Mouse (Mus musculus) liver, adult 2 months (tissue): ENCODE data around the gene Tmem30a. TPM values are rescaled to one million over a fixed set of nuclear protein-coding genes. Genes with fewer than 3 reads are reported as not detected.
A peak's percentile ranks its signal among the peaks of the same experiment; 100 is the strongest.

Experiments used
- DNase-seq: peaks from one replicate; pipeline ENCODE4 v3.0.0-alpha.2; 2011; ENCODE audit warnings: low read depth, low spot score; ENCODE audit errors: extremely low read depth
- H3K27ac ChIP-seq: fragments of 200-500 bp; replicated peaks from 2 replicates; pipeline ENCODE4 v1.5.1; 2012; ENCODE audit warnings: low read depth, mild to moderate bottlenecking, control low read depth, inconsistent platforms, low read length; ENCODE audit not compliant: insufficient read depth
- H3K27me3 ChIP-seq: fragments of 200-500 bp; 2 replicates; pipeline ENCODE4 v1.6.1; 2012; ENCODE audit warnings: mild to moderate bottlenecking, moderate library complexity, low read length, inconsistent platforms; ENCODE audit not compliant: control insufficient read depth, insufficient read depth
- H3K36me3 ChIP-seq: fragments of 200-500 bp; 2 replicates; pipeline ENCODE4 v1.6.1; 2012; ENCODE audit warnings: low read length, inconsistent platforms; ENCODE audit not compliant: control insufficient read depth, insufficient read depth
- H3K4me1 ChIP-seq: fragments of 200-500 bp; 2 replicates; pipeline ENCODE4 v1.6.1; 2011; ENCODE audit warnings: low read length; ENCODE audit not compliant: control insufficient read depth, insufficient read depth
- H3K4me3 ChIP-seq: fragments of 200-500 bp; 2 replicates; pipeline ENCODE4 v1.5.1; 2011; ENCODE audit warnings: low read depth, mild to moderate bottlenecking, control low read depth, low read length, moderate library complexity; ENCODE audit not compliant: insufficient read depth
- H3K79me2 ChIP-seq: fragments of 200-500 bp; 2 replicates; pipeline ENCODE4 v1.6.1; 2012; ENCODE audit warnings: inconsistent platforms, mild to moderate bottlenecking, low read length, moderate library complexity; ENCODE audit not compliant: control insufficient read depth, insufficient read depth
- H3K9ac ChIP-seq: fragments of 200-500 bp; 2 replicates; pipeline ENCODE4 v1.6.1; 2012; ENCODE audit warnings: low read depth, mild to moderate bottlenecking, control low read depth, inconsistent platforms, low read length
- CTCF ChIP-seq: fragments of 200-500 bp; IDR thresholded peaks from 2 replicates; pipeline ENCODE4 v1.5.1; 2011; ENCODE audit warnings: low read depth, low read length, control low read depth
- POLR2A ChIP-seq: fragments of 200-500 bp; IDR thresholded peaks from 2 replicates; pipeline ENCODE4 v1.6.1; 2011; ENCODE audit warnings: low read length, control low read depth; ENCODE audit not compliant: insufficient read depth; ENCODE audit errors: extremely low read depth
- WGBS: fragments of 180-500 bp; shearing (Covaris S2); methylation state at CpG from one replicate; pipeline ENCODE4 v1.1.7; 2018; 5-methylcytosine and 5-hydroxymethylcytosine counted together
- polyA plus RNA-seq: library from polyadenylated mRNA; depleted of rRNA; stranded (reverse); fragments of >200 nt; gene quantifications from 2 replicates; pipeline ENCODE4 v1.2.3, GENCODE M21; 2012
- total RNA-seq: library from RNA; depleted of rRNA; stranded (reverse); fragments of >200 nt; gene quantifications from 2 replicates; pipeline ENCODE4 v1.2.3, GENCODE M21; 2014

Gene Tmem30a
- total and polyA plus RNA-seq, 2 experiments: 54.0 to 156 TPM

DNA sequence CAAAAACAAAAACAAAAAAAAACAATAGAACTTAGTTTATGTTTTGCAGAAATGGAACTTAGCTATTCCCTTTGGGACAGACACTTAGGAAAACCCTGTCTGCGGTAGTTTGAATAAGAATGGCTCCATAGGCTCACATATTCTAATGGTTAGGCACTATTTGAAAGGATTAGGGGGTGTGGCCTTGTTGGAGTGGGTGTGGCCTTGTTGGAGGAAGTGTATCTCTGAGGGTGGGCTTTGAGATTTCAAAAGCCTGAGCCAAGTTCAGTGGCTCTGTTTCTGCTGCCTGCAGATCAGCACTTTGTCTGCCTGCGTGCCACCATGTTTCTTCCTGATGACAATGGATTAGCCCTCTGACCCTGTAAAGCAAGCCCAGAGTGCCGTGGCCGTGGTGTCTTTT is 48.3 kb downstream of the Tmem30a start:
- H3K4me1 ChIP-seq: no peaks in the 10 kb centered on the region
- no peak for TF ChIP-seq CTCF
- TF ChIP-seq POLR2A: no peak
- H3K27ac ChIP-seq: no peak overlapping the region
- WGBS: 80% methylated on average over 4 of the region's 4 CpGs
- peaks cover 2% of the 10 kb centered on the region; the same call in 1 of the 2 replicates for H3K36me3 ChIP-seq
- no peak for DNase-seq
- H3K9ac ChIP-seq: no peak overlapping the region
- no peak overlapping the region for H3K4me3 ChIP-seq
- no peaks in the 10 kb centered on the region for H3K27me3 ChIP-seq
- no peaks in the 10 kb centered on the region for H3K79me2 ChIP-seq

DNA sequence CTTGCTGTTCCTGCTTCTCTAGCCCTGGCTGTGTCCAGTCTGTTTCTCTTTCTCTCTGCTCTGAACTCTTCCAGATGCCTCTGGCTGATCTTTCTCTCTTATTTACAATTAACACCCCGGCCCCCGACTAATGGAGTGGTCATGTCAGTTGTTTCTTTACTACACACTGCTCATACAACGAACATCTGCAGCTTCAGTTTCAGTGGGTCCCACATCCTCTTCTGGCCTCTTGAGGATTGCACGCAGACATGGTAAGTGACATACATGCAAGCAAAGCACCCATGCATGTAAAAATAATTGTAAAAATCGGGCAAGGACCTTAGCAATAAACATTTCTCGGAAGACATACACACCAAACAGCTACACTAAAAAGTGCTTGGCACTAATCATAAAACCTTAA is 57.7 kb downstream of the Tmem30a start:
- no peak overlapping the region for H3K9ac ChIP-seq
- DNase-seq: no peak
- H3K27me3 ChIP-seq: no peaks in the 10 kb centered on the region
- no peaks in the 10 kb centered on the region for H3K36me3 ChIP-seq
- 89% methylated on average over 6 of the region's 6 CpGs for WGBS
- no peak for TF ChIP-seq CTCF
- no peak for TF ChIP-seq POLR2A
- H3K4me3 ChIP-seq: no peak overlapping the region
- H3K79me2 ChIP-seq: no peaks in the 10 kb centered on the region
- H3K27ac ChIP-seq: no peak overlapping the region
- peaks cover 5% of the 10 kb centered on the region; the same call in 1 of the 2 replicates for H3K4me1 ChIP-seq

DNA sequence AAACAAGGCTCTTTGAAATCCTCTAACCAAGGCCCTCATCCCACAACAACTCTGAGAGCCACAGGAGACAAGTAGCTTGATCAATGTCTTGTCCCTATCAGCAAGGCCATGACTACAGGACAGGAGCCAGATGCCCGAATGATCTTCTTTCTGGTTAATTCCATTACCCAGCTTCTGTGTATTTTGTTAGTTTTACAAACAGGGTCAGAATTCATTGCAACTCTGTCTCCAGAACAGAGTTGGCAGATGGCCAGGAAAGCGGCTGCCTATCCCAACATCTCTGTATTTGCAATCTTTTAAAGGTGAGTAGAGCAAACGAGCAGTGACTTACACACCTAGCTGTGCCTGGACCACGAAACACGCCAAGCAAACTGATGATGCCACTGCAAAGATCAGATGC is 63.0 kb downstream of the Tmem30a start:
- Histone ChIP-seq H3K79me2 (no peaks in the 10 kb centered on the region), H3K4me1 (peaks cover 10% of the 10 kb centered on the region; the same call in 1 of the 2 replicates), H3K4me3 (no peak overlapping the region), H3K9ac (no peak overlapping the region), H3K27me3 (no peaks in the 10 kb centered on the region), H3K36me3 (no peaks in the 10 kb centered on the region), H3K27ac (peak overlapping the region; percentile 33; the same call in 1 of the 2 replicates)
- no peak for TF ChIP-seq CTCF
- TF ChIP-seq POLR2A: no peak
- DNase-seq: peak; percentile 87
- 18% methylated on average over 5 of the region's 5 CpGs for WGBS

DNA sequence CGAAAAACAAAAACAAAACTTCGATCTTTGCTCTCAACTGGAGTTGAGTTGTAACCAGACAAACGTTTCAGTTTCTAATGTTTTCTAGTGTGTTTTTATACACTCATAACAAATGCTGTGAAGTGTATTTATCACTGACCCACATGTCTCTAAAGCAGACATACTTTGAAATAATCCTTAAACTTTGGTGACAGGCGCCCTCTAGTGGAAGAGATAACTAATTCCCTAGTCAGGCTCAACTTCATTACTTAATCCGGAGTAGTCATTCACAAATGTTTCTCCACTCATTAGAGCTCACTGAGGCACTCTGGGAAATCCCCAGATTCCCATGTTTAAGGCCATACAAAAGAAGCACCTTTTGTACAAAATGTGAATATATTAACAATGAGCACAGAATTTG is 70.2 kb downstream of the Tmem30a start:
- Histone ChIP-seq H3K27ac (no peak overlapping the region), H3K36me3 (no peaks in the 10 kb centered on the region), H3K4me3 (no peak overlapping the region), H3K79me2 (no peaks in the 10 kb centered on the region), H3K4me1 (0 out of 2 replicates have a peak, but pooled peaks cover 2% of the 10 kb centered on the region), H3K9ac (no peak overlapping the region), H3K27me3 (no peaks in the 10 kb centered on the region; the same call in 1 of the 2 replicates)
- DNase-seq: peak; percentile 55
- WGBS: 30% methylated on average over 5 of the region's 5 CpGs
- TF ChIP-seq POLR2A (no peak), CTCF (peak; percentile 25; the same call in 1 of the 2 replicates)

DNA sequence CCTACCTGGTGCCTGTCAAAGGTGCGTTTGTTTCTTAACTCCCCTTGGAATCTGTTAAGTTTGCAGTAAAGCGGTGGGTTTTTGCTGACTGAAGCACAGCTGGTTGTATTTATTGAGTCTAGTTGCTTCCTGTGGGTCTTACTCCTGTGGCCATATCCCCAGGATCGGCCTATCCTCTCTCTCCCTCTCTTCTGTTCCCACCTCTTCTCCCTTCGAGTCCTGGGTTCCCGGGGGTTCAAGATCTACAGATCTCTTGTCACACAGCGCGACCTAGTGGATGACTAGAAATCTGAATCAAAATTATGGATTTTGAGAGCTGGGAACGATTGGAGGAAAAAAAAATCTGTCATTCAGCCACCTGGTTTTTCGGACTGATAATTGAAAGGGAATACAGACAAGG is 72.3 kb downstream of the Tmem30a start:
- H3K27ac ChIP-seq: no peak overlapping the region
- H3K9ac ChIP-seq: no peak overlapping the region
- H3K4me3 ChIP-seq: no peak overlapping the region
- H3K36me3 ChIP-seq: no peaks in the 10 kb centered on the region
- peaks cover 6% of the 10 kb centered on the region for H3K4me1 ChIP-seq
- DNase-seq: peak; percentile 39
- WGBS: 6% methylated on average over 9 of the region's 9 CpGs
- H3K79me2 ChIP-seq: no peaks in the 10 kb centered on the region
- no peak for TF ChIP-seq POLR2A
- peak; percentile 51 for TF ChIP-seq CTCF
- no peaks in the 10 kb centered on the region; the same call in 1 of the 2 replicates for H3K27me3 ChIP-seq

DNA sequence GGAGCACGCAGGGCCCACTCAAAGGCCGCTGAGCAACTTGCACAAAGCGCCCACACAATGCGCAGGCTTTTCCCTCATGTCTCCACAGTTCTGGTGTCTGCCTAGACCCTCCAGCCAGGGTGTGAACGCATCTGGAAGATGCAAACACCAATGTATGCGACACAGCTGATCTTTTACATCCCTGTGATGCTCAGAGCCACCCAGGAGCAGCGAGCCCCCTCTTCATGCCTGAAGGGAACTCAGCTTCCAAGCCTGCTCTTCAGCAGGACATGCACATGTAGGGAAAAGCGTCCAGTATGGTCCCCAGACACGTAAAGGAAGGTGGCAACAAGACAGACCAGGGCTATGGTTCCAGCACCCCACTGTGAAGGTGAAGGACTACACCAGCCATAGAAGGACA is 73.2 kb downstream of the Tmem30a start:
- Histone ChIP-seq H3K9ac (no peak overlapping the region), H3K27me3 (no peaks in the 10 kb centered on the region; the same call in 1 of the 2 replicates), H3K79me2 (no peaks in the 10 kb centered on the region), H3K36me3 (no peaks in the 10 kb centered on the region), H3K27ac (no peak overlapping the region), H3K4me1 (peaks cover 6% of the 10 kb centered on the region), H3K4me3 (no peak overlapping the region)
- DNase-seq: no peak
- WGBS: 42% methylated on average over 9 of the region's 9 CpGs
- TF ChIP-seq CTCF: no peak
- TF ChIP-seq POLR2A: no peak
